Mouse (Mus musculus): ENCODE data around the gene Cdhr2.
A peak's percentile ranks its signal among the peaks of the same experiment; 100 is the strongest.

The Cdhr2 gene

DNA sequence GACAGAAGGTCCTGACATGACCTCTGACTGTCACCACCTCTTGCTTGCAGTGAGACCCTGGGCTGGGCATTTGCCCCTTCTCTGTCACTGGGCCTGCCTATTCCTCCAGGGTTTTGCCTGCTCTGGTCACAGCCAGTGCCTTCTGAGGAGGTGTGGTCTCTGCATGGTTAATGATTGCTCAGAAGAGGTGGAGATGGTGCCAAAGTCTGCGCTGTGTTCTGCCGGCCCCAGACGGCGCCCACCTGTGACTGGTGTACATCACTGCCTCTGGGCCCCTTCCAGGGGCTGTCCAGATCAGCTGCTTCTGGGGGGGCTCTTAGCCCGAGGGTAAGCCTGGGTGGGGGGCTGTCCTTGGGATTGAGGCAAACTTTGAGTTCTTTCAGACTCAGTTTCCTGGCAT lies at the start of gene Cdhr2:
Cdhr2 (plus strand) TSS at position 219 of the 400 bp plus-strand sequence.
- DNase-seq (ENCODE audit: low read depth, low spot score) = no peak

DNA sequence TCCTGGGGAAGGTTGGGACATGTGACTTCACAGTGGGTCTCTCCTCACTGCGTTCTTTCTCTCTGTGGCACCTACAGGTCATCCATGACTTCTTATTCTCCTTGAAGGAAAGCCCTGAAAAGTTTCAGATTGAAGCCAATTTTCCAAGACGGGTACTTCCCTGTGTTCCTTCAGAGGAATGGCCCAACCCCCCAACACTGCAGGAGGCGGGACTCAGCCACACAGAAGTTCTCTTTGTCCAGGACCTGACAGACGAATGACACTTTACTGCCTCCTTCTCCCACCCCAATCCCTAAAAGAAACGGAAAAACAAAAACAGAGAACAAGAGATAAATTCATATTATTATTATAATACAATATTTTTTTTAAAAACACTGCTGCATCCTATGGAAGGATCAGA lies 40.4 kb upstream of the Cdhr2 start:
- DNase-seq (ENCODE audit: low read depth, low spot score) = no peak

DNA sequence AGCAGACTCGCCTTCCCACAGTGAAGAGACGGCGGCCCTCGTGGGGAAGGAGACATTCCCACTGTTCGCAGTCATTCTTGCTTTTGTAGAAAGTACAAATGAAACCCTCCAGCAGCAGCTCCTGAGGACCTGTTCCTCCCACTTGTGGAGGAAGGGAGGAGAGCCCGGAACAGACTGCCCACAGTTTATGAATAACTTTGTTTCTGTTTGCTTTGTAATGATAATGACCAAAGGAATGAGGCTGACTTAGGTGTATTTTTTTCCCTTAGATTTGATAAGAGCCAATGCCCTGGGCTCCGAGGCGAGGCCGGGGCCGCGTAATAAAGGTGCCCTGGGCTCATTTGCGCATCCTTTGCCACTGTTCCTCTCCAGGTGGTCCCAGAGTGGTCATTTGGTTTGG lies 39.9 kb upstream of the Cdhr2 start:
- DNase-seq (ENCODE audit: low read depth, low spot score) = no peak

DNA sequence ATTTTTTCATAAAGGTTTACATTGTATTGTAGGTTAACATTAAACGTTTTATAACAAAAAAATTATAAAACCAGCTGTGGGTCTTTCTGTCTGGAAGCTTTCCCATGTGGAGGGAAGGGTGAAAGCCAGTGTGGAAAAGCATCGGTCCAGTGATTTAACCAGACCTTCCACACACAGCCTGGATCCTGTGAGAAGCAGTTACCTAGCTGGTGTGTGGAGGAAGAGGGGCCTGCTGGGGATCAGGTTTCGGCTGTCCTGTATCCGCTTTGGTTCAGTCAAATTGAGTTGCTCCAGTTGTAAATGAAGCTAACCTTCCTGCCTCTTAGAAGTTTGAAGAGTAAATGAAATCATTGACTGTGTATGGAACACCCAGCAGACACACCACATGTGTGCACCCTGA lies 37.3 kb upstream of the Cdhr2 start:
- DNase-seq (ENCODE audit: low read depth, low spot score) = no peak

DNA sequence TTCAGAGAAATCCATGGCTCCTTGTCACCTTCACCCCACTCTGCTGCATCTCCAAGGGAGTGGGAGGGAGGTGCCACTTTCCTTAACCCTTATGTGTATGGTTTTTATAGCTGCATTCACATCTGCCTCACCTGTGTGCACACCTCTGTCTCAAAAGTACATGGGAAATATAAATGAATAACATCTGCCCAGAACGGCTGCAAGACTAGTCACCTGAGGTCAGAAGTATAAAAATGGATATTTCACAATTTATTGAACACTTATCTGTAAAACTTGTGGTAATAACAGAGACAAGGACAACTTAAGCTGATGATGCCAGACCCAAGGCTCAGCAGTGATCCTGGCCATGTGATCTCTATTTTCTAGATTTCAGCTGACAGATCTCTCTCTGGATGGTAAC lies 36.8 kb upstream of the Cdhr2 start:
- DNase-seq (ENCODE audit: low read depth, low spot score) = no peak

DNA sequence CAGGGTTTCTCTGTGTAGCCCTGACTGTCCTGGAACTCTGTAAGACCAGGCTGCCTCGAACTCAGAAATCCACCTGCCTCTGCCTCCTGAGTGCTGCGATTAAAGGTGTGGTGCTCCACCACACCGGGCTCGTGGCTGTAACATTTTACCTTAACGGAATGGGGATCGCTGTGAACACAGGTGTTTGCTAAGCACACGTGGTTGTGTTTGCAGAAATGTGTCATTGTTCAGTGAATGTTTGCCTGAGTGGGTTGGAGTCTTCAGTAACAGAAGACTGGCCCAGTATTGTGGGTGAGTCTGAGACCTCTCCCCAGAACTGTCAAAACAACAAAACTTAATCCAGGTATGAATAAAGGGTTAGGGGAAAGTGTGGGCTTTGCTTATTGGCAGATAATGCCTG lies 36.2 kb upstream of the Cdhr2 start:
- no peak for DNase-seq (ENCODE audit: low read depth, low spot score)

DNA sequence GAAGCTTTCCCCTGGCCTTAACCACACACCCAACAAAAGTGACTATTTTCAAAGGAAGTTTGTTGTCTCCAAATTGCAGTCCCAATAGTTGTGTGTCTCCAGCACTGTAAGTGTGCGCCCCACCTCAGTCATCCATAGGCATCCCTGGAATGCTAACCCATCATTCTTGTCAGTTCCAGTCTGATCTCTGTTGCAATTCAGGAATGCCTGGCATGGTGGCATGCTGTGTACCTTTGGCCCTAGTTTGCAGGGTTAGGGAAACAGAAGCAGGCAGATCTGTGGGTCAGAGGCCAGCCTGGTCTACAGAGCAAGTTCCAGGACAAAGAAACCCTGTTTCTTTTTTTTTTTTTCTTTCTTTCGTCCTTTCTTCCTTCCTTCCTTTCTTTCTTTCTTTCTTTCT lies 30.8 kb upstream of the Cdhr2 start:
- DNase-seq (ENCODE audit: low read depth, low spot score) = peak; percentile 43

DNA sequence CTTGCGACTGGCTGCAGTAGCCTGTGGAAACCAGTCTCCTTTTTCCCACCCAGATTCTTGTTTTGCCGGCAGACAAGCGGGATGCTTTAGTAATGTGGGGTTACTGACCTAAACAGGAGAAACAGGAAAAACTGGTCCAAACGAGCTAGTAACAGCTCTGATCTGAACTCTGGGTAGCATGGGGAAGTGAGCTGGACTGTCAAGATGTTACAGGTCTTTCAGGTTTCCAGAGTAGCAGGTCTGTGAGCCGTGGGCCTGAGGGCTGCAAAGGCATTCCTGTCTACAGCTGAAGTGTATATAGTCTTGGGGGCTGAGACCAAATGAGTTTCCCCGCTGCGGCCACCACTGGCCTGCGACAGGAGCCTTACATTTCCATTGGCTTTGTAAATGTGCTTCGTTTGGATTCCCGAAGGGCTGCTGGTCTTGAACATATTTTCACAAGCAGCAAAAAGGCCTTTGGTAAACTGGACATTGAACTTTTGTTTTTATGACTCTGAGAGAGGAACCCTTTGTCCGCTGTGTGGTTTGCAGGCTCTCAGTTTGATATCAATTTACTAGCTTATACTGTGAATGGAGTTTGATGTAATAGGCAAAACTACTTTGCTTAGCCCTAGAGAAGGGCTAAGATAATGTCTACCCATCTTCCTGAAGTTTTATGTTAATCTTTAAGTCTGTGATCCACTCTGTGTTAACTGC lies 25.2 kb upstream of the Cdhr2 start:
- DNase-seq (ENCODE audit: low read depth, low spot score) = peak; percentile 34

DNA sequence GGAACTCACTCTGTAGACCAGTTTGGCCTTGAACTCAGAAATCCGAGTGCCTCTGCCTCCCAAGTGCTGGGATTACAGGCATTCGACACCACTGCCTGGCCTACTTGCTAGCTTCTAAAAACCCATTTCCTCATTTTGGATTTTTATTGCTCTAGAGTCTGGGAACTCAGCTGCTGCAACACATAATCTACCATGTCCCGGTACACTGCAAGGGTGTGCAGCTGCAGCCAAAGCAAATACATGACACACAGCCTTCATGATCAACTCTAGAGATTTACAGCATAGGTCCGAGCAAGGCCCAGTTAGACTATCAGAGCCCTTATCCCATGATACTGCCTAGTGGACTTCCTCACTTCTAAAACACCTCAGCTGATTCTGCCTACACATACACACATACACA lies 23.0 kb upstream of the Cdhr2 start:
- no peak for DNase-seq (ENCODE audit: low read depth, low spot score)

DNA sequence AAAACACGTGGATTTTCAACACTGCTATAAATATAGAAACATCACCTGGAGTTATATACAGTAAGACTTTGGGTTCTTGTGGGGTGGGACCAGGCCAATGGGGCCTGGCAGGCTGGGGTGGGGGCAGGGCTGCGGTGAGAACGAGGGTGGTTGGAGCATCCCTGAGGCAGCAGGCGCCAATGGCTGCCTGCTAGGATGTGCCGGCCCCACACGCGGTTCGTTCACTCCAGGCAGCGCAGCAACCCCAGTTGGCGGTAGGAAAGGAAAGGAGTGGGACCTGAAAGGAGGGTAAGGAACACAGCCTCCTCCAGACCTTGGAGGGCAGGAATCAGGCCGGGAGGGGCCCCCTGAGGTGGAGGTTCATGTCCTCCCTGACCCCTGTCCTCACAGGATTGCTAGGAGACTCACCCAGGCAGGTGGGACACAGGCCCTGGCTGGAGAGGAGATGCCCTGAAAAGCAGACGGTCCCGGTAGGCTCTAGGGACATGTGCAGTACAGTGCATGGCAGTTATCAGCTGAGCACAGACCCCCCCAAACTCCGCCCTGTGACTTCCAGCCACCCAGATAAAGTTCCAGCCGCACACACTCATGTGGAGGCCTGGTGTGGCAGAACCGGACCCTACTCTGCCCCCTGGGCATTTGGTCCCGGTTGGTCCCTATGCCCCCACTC lies 20.9 kb upstream of the Cdhr2 start:
- no peak for DNase-seq (ENCODE audit: low read depth, low spot score)

DNA sequence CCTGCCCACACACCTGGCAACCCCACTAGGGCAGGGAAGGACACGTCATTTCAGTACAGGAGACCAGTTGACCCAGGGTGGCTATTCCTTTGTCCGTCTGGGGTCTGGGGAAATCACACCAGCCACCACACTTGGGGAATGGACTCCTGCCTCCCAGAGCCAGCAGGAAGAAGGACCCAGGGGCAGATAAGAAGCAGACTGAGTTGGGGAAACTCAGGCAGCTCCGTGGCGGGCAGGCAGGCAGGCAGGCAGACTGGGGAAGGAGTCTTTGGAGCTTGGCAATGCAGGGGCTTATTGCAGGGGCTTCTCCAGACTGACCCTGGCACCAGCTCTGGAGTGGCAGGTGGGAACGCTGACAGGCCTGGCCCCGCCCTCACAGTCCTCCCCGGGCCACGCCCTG lies 20.0 kb upstream of the Cdhr2 start:
- DNase-seq (ENCODE audit: low read depth, low spot score) = no peak

DNA sequence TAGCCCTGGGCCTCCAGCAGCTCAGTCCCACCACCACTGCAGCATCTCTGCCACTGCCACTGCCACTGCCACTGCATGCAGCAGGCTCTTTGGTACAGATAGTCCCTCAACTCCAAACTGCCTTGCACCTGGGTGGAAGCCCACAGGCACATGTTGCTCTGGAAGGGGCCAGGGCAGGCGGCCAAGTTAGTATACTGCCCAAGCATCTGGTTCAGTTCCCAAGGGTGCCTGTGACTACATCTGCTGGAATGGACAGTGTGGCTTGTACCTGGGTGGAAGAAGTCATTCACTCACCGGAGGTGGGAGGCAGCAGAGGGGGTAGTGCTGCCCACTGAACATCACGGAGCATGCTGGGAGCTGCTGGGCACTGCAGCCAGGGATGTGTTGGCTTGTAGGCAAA lies 18.0 kb upstream of the Cdhr2 start:
- no peak for DNase-seq (ENCODE audit: low read depth, low spot score)

DNA sequence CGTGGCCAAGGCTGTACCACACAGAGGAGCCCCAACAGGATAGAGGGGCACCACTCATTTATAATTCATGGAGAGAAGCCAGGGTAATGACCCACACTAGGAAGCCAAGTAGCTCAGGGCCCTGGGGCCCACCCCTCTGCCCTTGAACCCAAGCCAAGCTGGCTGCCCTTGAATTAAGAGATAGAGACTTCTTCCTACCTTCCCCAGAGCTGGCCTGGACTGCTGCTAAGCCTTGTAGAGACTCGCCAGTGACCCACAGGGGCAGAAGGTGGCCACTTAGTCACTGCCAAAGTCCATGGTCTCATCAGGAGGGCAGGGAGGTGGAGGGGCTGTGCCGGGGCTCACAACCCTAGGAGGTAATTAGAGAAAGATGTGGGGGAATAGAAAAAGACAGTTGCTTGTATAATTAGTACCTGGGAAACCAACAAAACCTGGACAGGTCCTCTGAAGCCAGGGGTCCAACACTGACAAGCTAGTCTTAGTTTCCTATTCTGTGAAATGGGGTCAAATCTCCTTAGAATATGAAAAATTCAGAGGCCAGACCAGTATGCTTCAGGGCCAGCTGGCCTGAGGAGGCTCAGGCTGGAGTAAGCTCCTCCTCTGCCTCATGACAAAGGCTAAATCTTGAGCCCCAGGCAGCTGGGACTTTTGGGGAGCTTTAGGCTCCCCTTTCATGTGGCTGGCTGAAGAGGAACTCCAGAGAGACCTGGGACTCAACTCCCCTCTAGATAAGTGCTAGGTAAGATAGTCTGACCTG lies 16.9 kb upstream of the Cdhr2 start:
- no peak for DNase-seq (ENCODE audit: low read depth, low spot score)

DNA sequence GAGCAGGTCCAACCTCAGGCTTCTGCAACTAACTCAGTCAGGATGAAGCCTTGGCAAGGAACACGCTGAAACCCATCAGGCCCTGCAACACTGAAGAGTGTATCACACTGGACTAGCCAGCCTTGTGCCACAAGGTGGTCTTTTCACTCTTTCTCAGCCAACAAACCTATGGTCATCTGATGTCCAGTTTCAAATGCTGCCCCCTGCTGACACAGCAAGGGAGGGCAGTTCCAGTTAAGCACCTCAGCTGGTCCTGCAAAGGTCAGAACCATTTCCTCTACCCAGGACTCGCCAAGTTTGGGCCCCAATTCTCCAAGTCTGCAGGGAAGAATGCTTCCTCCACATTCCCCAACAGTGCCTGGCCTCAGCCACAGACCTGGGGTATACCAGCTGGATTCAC lies 16.1 kb upstream of the Cdhr2 start:
- peak; percentile 66 for DNase-seq (ENCODE audit: low read depth, low spot score)

DNA sequence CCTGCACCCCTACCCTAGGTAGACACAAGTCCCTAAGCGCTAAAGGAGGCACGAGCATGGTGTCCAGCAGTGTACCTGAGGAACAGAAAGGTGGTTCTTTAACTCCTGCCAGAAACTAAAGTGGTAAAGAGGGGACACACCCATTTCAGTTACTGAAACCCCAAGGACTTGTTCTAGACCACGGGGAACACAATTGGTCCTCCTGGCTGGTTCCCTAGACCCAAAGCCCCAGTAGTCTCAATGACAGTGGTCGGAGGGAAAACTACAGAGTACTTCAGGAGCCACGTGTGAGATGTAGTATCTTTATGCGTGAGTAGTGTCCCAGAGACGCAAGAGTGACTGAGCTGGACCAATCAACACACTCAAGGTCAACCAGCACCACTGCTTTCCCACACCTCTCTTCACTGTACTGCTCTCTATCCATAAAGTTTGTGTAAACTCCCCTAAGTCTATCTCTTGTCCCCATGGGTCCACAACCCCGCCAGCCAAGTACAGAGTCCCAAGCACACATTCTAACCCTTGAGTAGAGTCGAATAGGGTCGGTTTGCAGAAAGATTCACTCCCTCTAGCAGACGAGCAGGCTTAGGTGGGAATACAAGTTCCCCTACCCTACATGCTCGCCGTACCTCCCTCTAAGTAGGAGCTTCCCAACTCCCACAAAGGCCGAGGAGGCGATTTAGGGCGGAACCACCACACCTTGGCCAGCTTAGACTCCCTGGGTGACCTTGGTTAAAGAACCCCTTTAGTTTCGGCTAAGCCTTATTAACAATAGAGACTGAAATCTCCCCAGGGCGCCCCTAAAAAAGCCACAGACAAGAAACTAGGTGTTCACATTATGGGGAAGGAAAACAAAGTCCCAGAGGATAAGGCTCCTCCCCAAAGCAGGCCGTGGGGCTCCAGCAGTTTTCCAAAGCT lies 14.9 kb upstream of the Cdhr2 start:
- peak; percentile 27 for DNase-seq (ENCODE audit: low read depth, low spot score)

DNA sequence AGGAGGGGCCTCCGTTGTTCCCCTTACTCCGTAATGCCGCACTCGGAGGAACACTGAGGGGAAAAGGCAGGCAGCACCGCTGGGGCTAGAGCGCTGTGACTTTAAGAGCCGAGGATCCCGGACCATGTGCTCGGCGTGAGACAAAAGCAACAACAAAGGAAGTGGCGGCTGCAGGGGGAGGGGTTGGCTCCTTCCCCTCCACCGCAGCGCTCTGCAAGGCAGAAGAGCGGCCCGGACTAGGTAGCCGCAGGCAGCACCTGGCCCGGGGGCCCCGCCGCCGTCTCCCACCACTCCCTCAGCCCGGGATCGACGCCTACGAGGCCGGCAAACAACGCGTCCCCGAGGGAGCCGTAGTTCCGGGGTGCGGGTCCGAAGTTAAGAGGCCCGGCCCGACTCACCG lies 14.2 kb upstream of the Cdhr2 start:
- DNase-seq (ENCODE audit: low read depth, low spot score) = peak; percentile 84

DNA sequence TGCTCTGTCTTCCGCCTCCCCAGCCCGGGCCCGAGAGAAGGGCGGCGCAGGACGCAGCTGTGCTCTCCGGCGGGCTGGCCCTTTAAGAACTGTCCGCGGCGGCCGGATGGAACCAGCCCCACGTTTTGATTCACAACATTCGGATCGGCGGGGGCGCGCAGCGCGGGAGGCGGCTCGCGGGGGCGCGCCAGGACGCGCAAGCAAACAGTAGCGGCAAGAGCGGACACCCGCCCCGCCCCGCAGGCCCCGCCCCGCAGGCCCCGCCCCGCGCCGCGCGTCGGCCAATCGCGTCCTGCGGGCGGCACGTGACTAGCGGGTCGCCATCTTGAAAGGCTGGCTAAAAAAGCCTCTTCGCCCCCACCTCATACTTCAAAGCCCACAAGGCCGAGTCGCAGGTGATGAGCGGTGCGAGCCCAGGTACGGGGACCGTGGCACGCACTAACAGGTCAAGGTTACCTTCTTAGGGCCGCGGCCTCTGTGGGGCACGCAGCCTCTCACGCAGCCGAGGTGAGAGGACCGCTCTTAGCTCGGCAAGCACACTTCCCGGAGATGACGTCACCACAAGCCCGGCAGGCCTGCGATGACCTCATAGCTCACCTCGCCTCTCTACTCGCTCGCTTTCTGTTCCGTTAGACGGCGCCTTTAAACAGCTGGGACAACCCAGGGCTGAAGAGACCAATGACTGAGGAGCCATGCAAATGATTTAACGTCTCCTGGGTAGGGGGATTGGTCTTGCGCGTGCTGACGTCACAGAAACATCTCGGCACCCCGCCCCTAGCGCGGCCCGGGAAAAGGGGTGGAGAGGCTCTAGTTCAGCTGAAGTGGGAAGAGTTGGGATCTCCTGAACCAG lies 13.5 kb upstream of the Cdhr2 start:
- DNase-seq (ENCODE audit: low read depth, low spot score) = peak; percentile 96

DNA sequence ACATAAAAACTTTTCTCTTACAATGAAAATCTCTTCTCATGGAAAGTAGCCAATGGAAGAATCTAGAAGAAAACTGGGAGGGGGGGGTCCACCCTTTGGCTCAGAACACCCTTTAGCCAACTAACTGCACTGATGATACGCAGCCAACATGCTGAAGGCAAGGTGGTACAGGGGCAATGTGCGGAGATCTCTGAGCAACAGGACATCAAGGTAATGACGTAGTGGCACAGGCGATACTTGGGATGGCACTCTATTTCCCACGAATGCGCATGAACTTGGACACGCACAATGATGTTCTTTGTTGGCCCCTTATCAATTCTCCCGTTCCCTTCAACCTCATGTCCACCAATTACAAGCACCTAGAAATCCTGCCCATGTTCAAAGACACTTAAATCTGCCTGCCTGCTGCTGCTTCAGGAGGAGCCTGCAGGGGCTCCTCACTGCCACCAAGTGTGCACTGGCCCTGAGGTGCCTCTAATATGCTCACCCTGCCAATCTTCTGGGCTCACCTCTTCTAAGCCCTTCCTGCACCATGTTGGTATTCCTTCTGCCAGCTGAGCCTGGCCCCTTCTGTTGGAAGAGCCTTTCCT lies 11.0 kb upstream of the Cdhr2 start:
- DNase-seq (ENCODE audit: low read depth, low spot score) = no peak

DNA sequence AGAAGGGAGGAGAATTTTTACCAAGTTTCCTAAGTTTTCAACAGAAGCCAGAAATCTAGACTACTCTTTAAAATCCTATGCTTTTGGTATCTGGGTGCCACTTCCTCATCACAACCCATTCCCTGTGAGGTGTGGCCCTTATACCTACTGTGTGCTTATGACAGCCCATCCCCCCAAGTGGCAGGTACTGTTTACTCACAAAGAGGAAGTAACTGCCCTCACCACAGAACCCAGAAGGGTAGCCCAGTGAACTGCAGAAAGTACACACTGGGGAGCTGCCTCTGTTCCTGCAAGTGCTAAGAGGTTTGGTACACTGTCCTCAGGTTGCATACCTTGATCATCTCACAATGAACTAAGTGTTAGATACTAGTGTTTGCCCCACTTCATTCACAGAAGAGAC lies 9.5 kb upstream of the Cdhr2 start:
- no peak for DNase-seq (ENCODE audit: low read depth, low spot score)

DNA sequence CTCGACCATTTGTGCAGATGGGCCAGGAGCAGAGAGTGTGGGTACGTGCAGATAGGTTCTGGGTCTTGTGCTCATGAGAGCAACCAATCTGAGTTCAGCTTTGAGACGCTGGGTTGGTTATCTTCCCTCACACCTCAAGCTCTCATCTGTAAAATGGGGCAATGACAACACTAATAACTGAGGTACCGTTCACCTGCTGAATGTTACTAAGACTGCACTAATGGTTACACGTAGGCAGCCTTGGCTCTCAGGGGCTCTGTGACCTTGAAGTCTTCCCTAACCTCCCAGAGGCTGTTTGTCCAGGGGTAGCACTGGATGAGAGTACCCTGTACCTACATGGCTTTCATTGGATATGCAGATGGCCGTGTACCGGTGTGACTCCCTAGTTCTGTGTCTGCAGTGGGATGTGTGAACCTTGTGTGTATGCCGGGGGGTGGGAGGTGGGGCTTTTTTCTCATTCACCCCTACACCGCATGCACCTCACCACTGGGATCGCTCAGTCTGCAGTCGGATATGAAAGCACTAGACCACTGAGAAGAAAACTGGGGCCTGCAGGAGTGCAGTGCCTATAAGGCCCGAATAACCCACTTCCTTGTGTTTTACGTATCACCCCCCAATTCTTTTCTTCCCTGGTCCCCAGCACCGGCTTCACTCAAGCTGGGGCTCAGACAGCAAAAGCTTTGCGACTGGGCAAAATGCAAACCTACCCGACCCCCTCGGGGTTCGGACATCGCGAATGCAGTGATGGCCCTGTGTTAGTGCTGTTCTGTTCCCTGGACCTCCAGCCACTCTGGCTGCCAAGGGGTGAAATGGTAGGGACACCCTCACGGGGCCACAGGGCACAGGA lies 8.3 kb upstream of the Cdhr2 start:
- no peak for DNase-seq (ENCODE audit: low read depth, low spot score)
